Mouse (Mus musculus) heart, adult 2 months (tissue): ENCODE data around the gene Med27. TPM values are rescaled to one million over a fixed set of nuclear protein-coding genes. Genes with fewer than 3 reads are reported as not detected.

Source experiments
- DNase-seq, 2 experiments: peaks; one replicate each; pipeline ENCODE4 v3.0.0; 2021
- H3K27ac ChIP-seq: fragments of 200-600 bp; 2 replicates; pipeline ENCODE4 v1.8.1; 2022
- H3K27me3 ChIP-seq: fragments of 200-500 bp; 2 replicates; pipeline ENCODE4 v1.6.1; 2012; ENCODE audit warnings: mild to moderate bottlenecking, low read length, inconsistent platforms, mixed read lengths; ENCODE audit not compliant: control insufficient read depth, insufficient read depth
- H3K36me3 ChIP-seq: fragments of 200-500 bp; 2 replicates; pipeline ENCODE4 v1.6.1; 2012; ENCODE audit warnings: low read length, inconsistent platforms; ENCODE audit not compliant: control insufficient read depth, insufficient read depth
- H3K4me1 ChIP-seq: fragments of 200-500 bp; 2 replicates; pipeline ENCODE4 v1.6.1; 2011; ENCODE audit warnings: low read length; ENCODE audit not compliant: control insufficient read depth, insufficient read depth
- H3K4me3 ChIP-seq: fragments of 200-600 bp; 2 replicates; pipeline ENCODE4 v1.8.1; 2022
- H3K79me2 ChIP-seq: fragments of 200-500 bp; replicated peaks from 2 replicates; pipeline ENCODE4 v1.6.1; 2012; ENCODE audit warnings: mild to moderate bottlenecking, inconsistent platforms, low read length, moderate library complexity, mixed read lengths; ENCODE audit not compliant: control insufficient read depth, insufficient read depth
- H3K9ac ChIP-seq: fragments of 200-500 bp; 2 replicates; pipeline ENCODE4 v1.6.1; 2012; ENCODE audit warnings: low read depth, mild to moderate bottlenecking, control low read depth, inconsistent platforms, low read length, mixed read lengths
- CTCF ChIP-seq: fragments of 200-600 bp; IDR thresholded peaks from 2 replicates; pipeline ENCODE4 v1.8.1; 2022; ENCODE audit warnings: antibody characterized with exemption, mild to moderate bottlenecking, moderate library complexity
- EP300 ChIP-seq: fragments of 200-500 bp; IDR thresholded peaks from 2 replicates; pipeline ENCODE4 v1.6.1; 2011; ENCODE audit warnings: low read depth, low read length, control low read depth; ENCODE audit not compliant: insufficient read depth
- POLR2A ChIP-seq: fragments of 200-500 bp; IDR thresholded peaks from 2 replicates; pipeline ENCODE4 v1.6.1; 2011; ENCODE audit warnings: mild to moderate bottlenecking, low read depth, low read length, control low read depth; ENCODE audit not compliant: insufficient read depth
- WGBS: fragments of 180-500 bp; shearing (Covaris S2); methylation state at CpG from one replicate; pipeline ENCODE4 v1.1.7; 2018; 5-methylcytosine and 5-hydroxymethylcytosine counted together
- intact Hi-C: fragments of 180-260 bp; cut with DNase I; formaldehyde crosslinking; loops from one replicate; pipeline ENCODE4 v1.15.1; 2025
- polyA plus RNA-seq: library from polyadenylated mRNA; depleted of rRNA; stranded (reverse); fragments of >200 nt; gene quantifications from 2 replicates; pipeline ENCODE4 v1.2.3, GENCODE M21; 2012
- total RNA-seq, 2 experiments: library from RNA; stranded (reverse); gene quantifications; 2 replicates each; pipeline ENCODE4 v1.2.3; 2021

The Med27 gene
- total and polyA plus RNA-seq, 3 experiments: 15.3 to 24.0 (median 17.2) TPM

GRCm38 (mm10) chr2:29532921-29533320 is 186.3 kb downstream of the Med27 start:
- Histone ChIP-seq H3K79me2 (no peaks in the 10 kb centered on the region), H3K27ac (no peak overlapping the region), H3K36me3 (no peaks in the 10 kb centered on the region), H3K9ac (no peak overlapping the region), H3K27me3 (no peaks in the 10 kb centered on the region), H3K4me3 (no peak overlapping the region), H3K4me1 (no peaks in the 10 kb centered on the region)
- intact Hi-C loops: no loop called here
- WGBS: 82% methylated on average over 5 of the region's 5 CpGs
- no peak for DNase-seq
- TF ChIP-seq CTCF: no peak
- TF ChIP-seq EP300: no peak

- H3K36me3 ChIP-seq: no peaks in the 10 kb centered on the region
- no peaks in the 10 kb centered on the region for H3K79me2 ChIP-seq
- intact Hi-C loops: no loop called here
- H3K9ac ChIP-seq: no peak overlapping the region
- no peaks in the 10 kb centered on the region for H3K4me1 ChIP-seq
- no peak overlapping the region for H3K4me3 ChIP-seq
- no peak overlapping the region for H3K27ac ChIP-seq
- no peak for DNase-seq
- 59% methylated on average over 5 of the region's 5 CpGs for WGBS
- no peaks in the 10 kb centered on the region for H3K27me3 ChIP-seq
- no peak for TF ChIP-seq CTCF
- no peak for TF ChIP-seq POLR2A
- TF ChIP-seq EP300: no peak
Observed at GRCm38 (mm10) chr2:29535566-29536244, 189.1 kb downstream of the Med27 start.

- WGBS: 84% methylated on average over 9 of the region's 9 CpGs
- no peak for TF ChIP-seq POLR2A
- TF ChIP-seq CTCF: no peak
- TF ChIP-seq EP300: no peak
- Histone ChIP-seq H3K36me3 (no peaks in the 10 kb centered on the region), H3K27ac (no peak overlapping the region), H3K9ac (no peak overlapping the region), H3K27me3 (no peaks in the 10 kb centered on the region), H3K4me3 (no peak overlapping the region), H3K4me1 (no peaks in the 10 kb centered on the region), H3K79me2 (no peaks in the 10 kb centered on the region)
- DNase-seq: no peak
- intact Hi-C loops: no loop called here
Observed at GRCm38 (mm10) chr2:29536481-29536880, 189.9 kb downstream of the Med27 start.

GRCm38 (mm10) chr2:29537334-29537733 is 190.7 kb downstream of the Med27 start:
- Histone ChIP-seq H3K9ac (no peak overlapping the region), H3K36me3 (no peaks in the 10 kb centered on the region), H3K4me1 (no peaks in the 10 kb centered on the region), H3K79me2 (no peaks in the 10 kb centered on the region), H3K4me3 (no peak overlapping the region), H3K27ac (no peak overlapping the region), H3K27me3 (no peaks in the 10 kb centered on the region)
- DNase-seq: no peak
- intact Hi-C loops: no loop called here
- WGBS: 87% methylated on average over 8 of the region's 8 CpGs
- TF ChIP-seq CTCF: no peak
- no peak for TF ChIP-seq EP300
- no peak for TF ChIP-seq POLR2A

GRCm38 (mm10) chr2:29542039-29542438 is 195.4 kb downstream of the Med27 start:
- Histone ChIP-seq H3K4me1 (no peaks in the 10 kb centered on the region), H3K27ac (no peak overlapping the region), H3K4me3 (no peak overlapping the region), H3K9ac (no peak overlapping the region), H3K27me3 (no peaks in the 10 kb centered on the region), H3K36me3 (no peaks in the 10 kb centered on the region), H3K79me2 (no peaks in the 10 kb centered on the region)
- no peak for DNase-seq
- WGBS: 52% methylated on average over 13 of the region's 13 CpGs
- intact Hi-C loops: no loop called here
- no peak for TF ChIP-seq EP300
- TF ChIP-seq CTCF: no peak

GRCm38 (mm10) chr2:29546571-29546970 is 200.0 kb downstream of the Med27 start:
- no peaks in the 10 kb centered on the region for H3K79me2 ChIP-seq
- DNase-seq: no peak
- intact Hi-C loops: no loop called here
- TF ChIP-seq EP300: no peak
- no peak for TF ChIP-seq CTCF
- no peak for TF ChIP-seq POLR2A
- H3K27me3 ChIP-seq: no peaks in the 10 kb centered on the region
- 17% methylated on average over 12 of the region's 12 CpGs for WGBS
- H3K4me3 ChIP-seq: no peak overlapping the region
- H3K9ac ChIP-seq: no peak overlapping the region
- H3K27ac ChIP-seq: no peak overlapping the region
- no peaks in the 10 kb centered on the region for H3K36me3 ChIP-seq
- no peaks in the 10 kb centered on the region for H3K4me1 ChIP-seq
